Mouse (Mus musculus): ENCODE data around the gene 1700012B07Rik. TPM values are rescaled to one million over a fixed set of nuclear protein-coding genes. Genes with fewer than 3 reads are reported as not detected.

1700012B07Rik gene
- total and polyA plus RNA-seq, 3 experiments: not detected

DNA sequence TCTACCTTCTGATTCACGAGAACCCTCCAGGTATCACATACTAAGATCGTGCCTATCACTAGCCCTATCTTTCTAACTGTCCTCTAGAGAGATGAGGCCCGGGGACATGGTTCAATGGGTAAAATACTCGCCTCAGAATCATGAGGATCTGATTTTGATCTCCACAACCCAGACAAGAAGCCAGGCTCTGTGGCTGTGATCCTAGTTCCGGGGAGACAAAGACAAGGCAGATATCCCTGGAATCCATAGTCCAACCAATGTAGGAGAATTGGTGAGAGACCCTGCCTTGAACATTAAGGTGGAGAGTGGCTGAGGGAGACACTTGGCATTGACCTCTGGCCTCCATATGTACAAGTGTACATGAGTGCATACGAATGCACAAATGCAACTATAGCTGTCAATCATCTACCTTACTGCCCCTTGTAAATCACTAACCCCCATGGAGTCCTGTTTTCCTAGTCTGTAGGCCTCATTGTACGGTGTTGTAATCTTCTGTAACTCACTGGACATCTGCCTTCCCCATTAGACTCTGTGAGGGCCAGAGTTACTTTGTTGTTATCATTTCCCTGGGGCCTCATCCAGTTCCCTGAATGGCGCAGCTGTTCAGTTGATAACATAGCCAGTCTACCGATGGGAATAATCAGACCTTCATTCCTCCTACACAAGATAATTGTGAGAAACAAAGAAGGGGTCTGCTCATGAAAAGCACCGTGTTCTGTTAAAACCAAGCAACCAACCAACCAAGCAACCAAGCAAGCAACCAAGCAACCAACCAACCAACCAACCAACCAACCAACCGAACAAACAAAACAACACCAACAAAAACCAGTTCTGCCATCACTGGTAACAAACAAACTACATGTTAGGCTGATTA lies 47.0 kb upstream of the 1700012B07Rik start:
- Histone ChIP-seq H3K27ac (ENCODE audit: control insufficient read depth, low read depth, low read length) (peak overlapping the region; percentile 70), H3K36me3 (ENCODE audit: control insufficient read depth in 1 of 2, insufficient read depth in 2 of 2, low read length in 2 of 2) (peaks cover 0 to 31% of the 10 kb centered on the region in 2 experiments; a peak in 2 of 4 replicates), H3K9ac (ENCODE audit: control insufficient read depth, low read depth, low read length, poor library complexity, severe bottlenecking) (no peak overlapping the region), H3K4me3 (ENCODE audit: control insufficient read depth in 1 of 2, insufficient read depth in 1 of 2, low read depth in 2 of 2, low read length in 2 of 2) (peak overlapping the region in 1 of 2 experiments; percentile 3; a peak in 1 of 4 replicates), H3K79me2 (ENCODE audit: control insufficient read depth, insufficient read depth, low read length, poor library complexity) (no peaks in the 10 kb centered on the region), H3K4me1 (ENCODE audit: control insufficient read depth in 1 of 2, insufficient read depth in 2 of 2, low read length in 2 of 2) (peaks cover 11 to 29% of the 10 kb centered on the region in 2 experiments), H3K9me3 (replicated peaks; ENCODE audit: insufficient read depth, low read length) (no peaks in the 10 kb centered on the region), H3K27me3 (ENCODE audit: control insufficient read depth in 1 of 2, insufficient read depth in 2 of 2, low read length in 2 of 2) (no peaks in the 10 kb centered on the region)
- DNase-seq (ENCODE audit: low read depth, low spot score): peak; percentile 60
- TF ChIP-seq ZC3H11A (IDR thresholded peaks at IDR 0.05; ENCODE audit: low read depth, low read length) (no peak), TCF12 (IDR thresholded peaks at IDR 0.05; ENCODE audit: low read depth, low read length) (peak; percentile 84), MYB (IDR thresholded peaks at IDR 0.05; ENCODE audit: low read depth, low read length) (no peak), MYC (IDR thresholded peaks at IDR 0.05; ENCODE audit: low read depth, low read length) (0 out of 2 replicates have a peak, but pooled peaks have one; percentile 12), NELFE (IDR thresholded peaks at IDR 0.05; ENCODE audit: low read depth, low read length) (no peak), BHLHE40 (IDR thresholded peaks at IDR 0.05; ENCODE audit: borderline replicate concordance, low read depth, low read length) (no peak), ZKSCAN1 (IDR thresholded peaks at IDR 0.05; ENCODE audit: low read depth, low read length) (no peak), EP300 (IDR thresholded peaks at IDR 0.05; ENCODE audit: low read depth in 1 of 2, low read length in 2 of 2) (peak; percentile 60 to 80; a peak in 2 of 4 replicates), GATA1 (IDR thresholded peaks at IDR 0.05; ENCODE audit: low read depth, low read length) (peak; percentile 86), SIN3A (IDR thresholded peaks at IDR 0.05; ENCODE audit: low read length) (peak; percentile 30; the same call in 1 of the 2 replicates), TAL1 (IDR thresholded peaks at IDR 0.05; ENCODE audit: low read length) (peak; percentile 51), ETS1 (IDR thresholded peaks at IDR 0.05; ENCODE audit: low read depth, low read length) (peak; percentile 86)

DNA sequence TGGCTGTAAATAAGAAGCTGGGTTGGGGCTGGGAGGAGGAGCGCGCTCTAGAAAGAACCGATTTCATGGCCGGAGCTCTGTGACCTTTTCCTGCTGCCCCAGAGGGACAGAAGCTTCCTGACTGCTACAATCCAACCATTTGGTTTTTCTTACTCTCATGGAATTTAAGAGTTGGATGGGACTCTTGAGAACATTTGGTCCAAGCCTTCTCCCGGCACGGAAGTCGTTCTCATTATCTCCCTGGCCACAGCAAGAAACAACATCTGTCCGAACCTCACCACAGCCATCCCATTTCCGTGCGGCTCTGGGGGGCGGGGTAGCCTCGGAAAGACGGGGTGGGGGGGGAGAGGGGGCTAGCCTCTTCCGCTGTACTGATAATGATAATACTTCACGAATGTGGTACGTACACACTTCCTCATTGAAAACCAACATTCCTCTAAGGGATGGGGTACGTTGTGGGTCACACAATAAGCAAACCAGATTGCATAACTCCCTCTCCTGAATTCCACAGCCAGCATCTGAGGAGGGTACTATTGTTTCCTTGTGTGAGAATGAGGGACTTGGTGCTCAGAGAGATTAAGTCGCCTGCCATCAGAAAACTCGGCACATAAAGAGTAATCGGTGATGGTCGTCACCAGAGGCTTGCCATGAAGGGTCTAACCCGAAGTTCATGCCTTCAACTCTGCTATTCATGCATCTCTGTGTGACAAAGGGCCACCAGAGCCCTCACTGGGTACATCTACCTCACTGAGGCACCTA lies 46.2 kb upstream of the 1700012B07Rik start:
- H3K9me3 ChIP-seq (replicated peaks; ENCODE audit: insufficient read depth, low read length): no peaks in the 10 kb centered on the region
- peak; percentile 66 for DNase-seq (ENCODE audit: low read depth, low spot score)
- peak overlapping the region; percentile 48 to 52 for H3K4me3 ChIP-seq (ENCODE audit: control insufficient read depth in 1 of 2, insufficient read depth in 1 of 2, low read depth in 2 of 2, low read length in 2 of 2)
- H3K4me1 ChIP-seq (ENCODE audit: control insufficient read depth in 1 of 2, insufficient read depth in 2 of 2, low read length in 2 of 2): peaks cover 11 to 23% of the 10 kb centered on the region in 2 experiments
- H3K79me2 ChIP-seq (ENCODE audit: control insufficient read depth, insufficient read depth, low read length, poor library complexity): no peaks in the 10 kb centered on the region
- H3K27ac ChIP-seq (ENCODE audit: control insufficient read depth, low read depth, low read length): peak overlapping the region; percentile 70
- TF ChIP-seq SMC3 (IDR thresholded peaks at IDR 0.05; ENCODE audit: low read depth, low read length): 0 out of 2 replicates have a peak, but pooled peaks have one; percentile 3
- TF ChIP-seq ELF1 (IDR thresholded peaks at IDR 0.05; ENCODE audit: low read depth, low read length): peak; percentile 22; the same call in 1 of the 2 replicates
- TF ChIP-seq TBP (IDR thresholded peaks at IDR 0.05; ENCODE audit: low read depth, low read length): 0 out of 2 replicates have a peak, but pooled peaks have one; percentile 0
- TF ChIP-seq RCOR1 (IDR thresholded peaks at IDR 0.05; ENCODE audit: low read depth, low read length): no peak
- peak; percentile 47 to 68; a peak in 3 of 4 replicates for TF ChIP-seq EP300 (IDR thresholded peaks at IDR 0.05; ENCODE audit: low read depth in 1 of 2, low read length in 2 of 2)
- 0 out of 2 replicates have a peak, but pooled peaks have one; percentile 4 for TF ChIP-seq ZKSCAN1 (IDR thresholded peaks at IDR 0.05; ENCODE audit: low read depth, low read length)
- TF ChIP-seq MAZ (IDR thresholded peaks at IDR 0.05; ENCODE audit: low read depth, low read length): 0 out of 2 replicates have a peak, but pooled peaks have one; percentile 17
- peak; percentile 6; the same call in 1 of the 2 replicates for TF ChIP-seq SIN3A (IDR thresholded peaks at IDR 0.05; ENCODE audit: low read length)
- TF ChIP-seq ETS1 (IDR thresholded peaks at IDR 0.05; ENCODE audit: low read depth, low read length): peak; percentile 60; the same call in 1 of the 2 replicates
- TF ChIP-seq ZC3H11A (IDR thresholded peaks at IDR 0.05; ENCODE audit: low read depth, low read length): no peak
- no peak for TF ChIP-seq MYB (IDR thresholded peaks at IDR 0.05; ENCODE audit: low read depth, low read length)
- no peak for TF ChIP-seq RAD21 (IDR thresholded peaks at IDR 0.05; ENCODE audit: low read depth, low read length)
- no peak; the same call in none of the 2 replicates for TF ChIP-seq GATA1 (IDR thresholded peaks at IDR 0.05; ENCODE audit: low read depth, low read length)
- TF ChIP-seq TCF12 (IDR thresholded peaks at IDR 0.05; ENCODE audit: low read depth, low read length): peak; percentile 46
- TF ChIP-seq MEF2A (IDR thresholded peaks at IDR 0.05; ENCODE audit: extremely low read depth, insufficient replicate concordance, low read depth, low read length, poor library complexity, severe bottlenecking): no peak
- no peak for TF ChIP-seq BHLHE40 (IDR thresholded peaks at IDR 0.05; ENCODE audit: borderline replicate concordance, low read depth, low read length)
- peaks cover 0 to 30% of the 10 kb centered on the region in 2 experiments; a peak in 2 of 4 replicates for H3K36me3 ChIP-seq (ENCODE audit: control insufficient read depth in 1 of 2, insufficient read depth in 2 of 2, low read length in 2 of 2)
- peak overlapping the region; percentile 44 for H3K9ac ChIP-seq (ENCODE audit: control insufficient read depth, low read depth, low read length, poor library complexity, severe bottlenecking)
- no peaks in the 10 kb centered on the region for H3K27me3 ChIP-seq (ENCODE audit: control insufficient read depth in 1 of 2, insufficient read depth in 2 of 2, low read length in 2 of 2)
